Mouse (Mus musculus) liver, postnatal 0 days (tissue): Measurements from ENCODE around the gene Ifi47.

Experiments
- CTCF ChIP-seq: sonication (generic); IDR thresholded peaks from 2 replicates; pipeline ENCODE4 v1.5.1; 2016; ENCODE audit warnings: antibody characterized with exemption, low read depth
- EP300 ChIP-seq: IDR thresholded peaks from 2 replicates; pipeline ENCODE4 v1.6.1; 2016; ENCODE audit warnings: antibody characterized with exemption, low read depth, mild to moderate bottlenecking

DNA sequence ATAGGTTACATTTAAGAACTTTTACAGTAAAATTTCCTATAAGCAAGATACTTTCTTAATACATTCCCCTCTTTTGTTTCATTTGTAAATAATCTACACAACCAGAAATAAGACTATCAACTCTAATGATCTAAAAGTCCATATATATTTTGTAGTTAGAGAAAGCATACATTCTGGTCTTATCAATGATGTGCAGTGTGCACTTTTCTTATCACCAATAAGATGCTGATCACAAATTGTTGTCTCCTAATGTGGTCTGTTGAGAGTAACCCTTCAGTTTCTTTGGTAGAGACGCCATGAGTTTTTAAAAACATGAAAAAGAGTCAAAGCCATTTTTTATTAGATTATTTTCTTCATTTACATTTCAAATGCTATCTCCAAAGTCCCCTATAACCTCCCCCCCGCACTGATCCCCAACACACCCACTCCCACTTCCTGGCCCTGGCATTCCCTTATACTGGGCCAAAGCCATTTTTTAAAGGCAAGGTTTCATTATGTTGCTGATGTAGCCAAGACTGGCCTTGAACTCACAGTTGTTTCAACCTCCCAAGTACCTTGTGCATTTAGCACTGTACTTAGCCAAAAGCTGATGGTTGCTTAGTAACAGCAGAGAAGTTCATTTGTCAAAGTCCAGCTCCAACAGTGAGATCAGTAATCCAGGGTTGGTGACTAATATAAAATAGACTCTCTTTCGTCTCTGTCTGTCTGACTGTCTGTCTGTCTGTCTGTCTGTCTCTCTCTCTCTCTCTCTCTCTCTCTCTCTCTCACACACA, 13.5 kb downstream of the Ifi47 start:
- peak; percentile 48; the same call in 1 of the 2 replicates for TF ChIP-seq EP300
- no peak for TF ChIP-seq CTCF
